Mouse (Mus musculus) granulocyte monocyte progenitor cell, adult 5-6 weeks (primary cell): ENCODE measurements around the gene Llgl2. TPM values are rescaled to one million over a fixed set of nuclear protein-coding genes. Genes with fewer than 3 reads are reported as not detected.
"Not testable (repeated sequence)": the region's sequence is repeated elsewhere in the genome, so short reads cannot be mapped to it uniquely, and the experiment has no call there.

ENCODE experiments used
- ATAC-seq: replicated peaks from 2 replicates; pipeline ENCODE4 v1.8.0; 2016; ENCODE audit warnings: mild to moderate bottlenecking, moderate TSS enrichment, inconsistent platforms; ENCODE audit not compliant: poor library complexity, severe bottlenecking
- total RNA-seq, 2 experiments: library from RNA; stranded (forward) in 1 of 2; stranded (reverse) in 1 of 2; fragments of 200-712, 200-1000 nt in 1 of 2; fragments of >200 nt in 1 of 2; fragmentation: Nextera tagmentation in 1 of 2; gene quantifications; 2 replicates each; pipeline ENCODE4 v1.2.3; 2014 to 2017

Gene Llgl2
- total RNA-seq, 2 experiments from 2014 or later = 2.8 to 11.3 TPM

DNA sequence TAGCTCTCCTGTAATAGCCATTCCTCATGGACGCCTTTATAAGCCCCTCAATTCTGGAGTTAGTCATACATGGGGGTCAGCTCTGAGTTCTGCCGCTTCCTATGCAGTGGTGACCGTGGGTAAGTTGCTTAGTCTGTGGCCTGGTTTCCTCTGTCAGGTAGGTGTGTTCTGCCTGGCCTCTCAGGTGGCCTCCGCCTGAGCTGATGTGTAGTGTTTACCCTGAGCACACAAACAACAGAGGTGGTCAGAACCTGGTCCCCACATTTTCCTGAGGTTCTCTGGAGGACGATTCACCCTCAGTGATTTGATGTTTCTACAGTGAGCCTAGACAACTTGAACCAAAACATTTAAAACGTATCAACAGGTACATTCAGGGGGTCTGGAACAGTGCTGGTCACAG lies 8.2 kb downstream of the Llgl2 start:
- no peak for ATAC-seq

- ATAC-seq = no peak
Observed at GRCm38 (mm10) chr11:115832523-115832922, 8.7 kb downstream of the Llgl2 start.

DNA sequence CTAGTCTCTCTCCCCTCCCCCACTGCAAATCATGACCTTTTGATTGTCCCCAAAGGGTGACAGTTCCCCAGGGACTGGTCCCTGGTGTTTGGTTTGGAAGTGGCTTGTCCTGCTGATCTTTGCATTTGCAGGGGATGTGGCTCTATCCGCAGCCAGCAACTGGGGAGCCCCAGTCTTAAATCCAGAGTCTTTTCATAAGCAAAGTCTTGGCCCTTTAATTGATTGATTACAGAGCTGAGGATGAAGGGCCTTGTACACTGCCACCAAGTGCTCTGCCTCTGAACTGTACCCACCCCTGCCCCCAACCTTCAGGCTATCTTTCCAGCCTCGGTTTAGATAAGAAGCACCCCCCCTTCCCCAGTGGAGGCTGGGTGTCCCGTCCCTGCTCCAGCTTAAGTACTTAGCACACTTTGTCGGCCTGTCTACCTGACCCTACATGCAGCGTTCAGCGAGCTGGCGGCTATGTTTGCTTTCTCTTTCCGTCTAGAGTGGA lies 9.2 kb downstream of the Llgl2 start:
- no peak for ATAC-seq

DNA sequence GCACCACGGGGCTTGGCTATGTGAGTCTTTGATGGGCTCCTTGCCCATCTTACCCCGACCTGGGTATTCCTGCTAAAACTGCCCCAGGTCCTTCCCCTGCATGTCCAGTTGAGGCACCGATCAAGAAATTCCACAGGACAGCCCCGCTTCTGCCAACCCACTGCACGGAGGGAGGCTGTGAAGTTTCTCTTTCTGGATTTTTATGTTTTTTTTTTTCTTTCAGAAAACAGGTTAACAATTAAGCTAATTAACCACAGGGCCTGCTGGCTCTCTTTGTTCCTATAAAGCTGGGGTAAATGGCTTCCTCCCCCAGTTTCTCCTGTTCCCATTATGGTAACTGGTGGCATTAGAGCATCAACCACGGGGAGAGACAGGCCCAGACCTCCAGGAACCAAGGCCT lies 10.2 kb downstream of the Llgl2 start:
- no peak for ATAC-seq

- no peak for ATAC-seq
Observed at GRCm38 (mm10) chr11:115836656-115837395, 13.0 kb downstream of the Llgl2 start.

GRCm38 (mm10) chr11:115837606-115838345 lies 13.9 kb downstream of the Llgl2 start:
- ATAC-seq = no peak

DNA sequence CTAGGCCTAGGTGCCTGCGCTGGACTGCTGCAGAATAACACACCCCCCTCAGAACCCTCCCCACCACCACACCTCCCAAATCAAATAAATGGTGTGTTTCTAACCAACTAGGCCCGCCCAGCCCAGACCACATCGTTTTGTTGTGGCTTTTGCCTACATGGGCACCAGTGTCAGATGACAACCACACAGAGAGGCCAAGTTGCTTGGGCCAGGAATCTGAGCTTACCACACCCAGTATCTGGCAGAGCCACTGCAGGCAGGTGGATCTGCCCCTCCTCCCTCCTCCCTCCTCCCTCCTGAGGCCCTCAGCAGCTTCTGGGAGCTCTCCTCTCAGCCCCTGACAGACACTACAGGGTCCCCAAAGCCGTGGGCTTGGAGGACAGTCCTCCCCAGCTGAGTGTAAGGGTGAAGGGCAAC lies 15.1 kb downstream of the Llgl2 start:
- ATAC-seq = no peak

- ATAC-seq = no peak
Observed at GRCm38 (mm10) chr11:115839732-115840131, 15.9 kb downstream of the Llgl2 start.

DNA sequence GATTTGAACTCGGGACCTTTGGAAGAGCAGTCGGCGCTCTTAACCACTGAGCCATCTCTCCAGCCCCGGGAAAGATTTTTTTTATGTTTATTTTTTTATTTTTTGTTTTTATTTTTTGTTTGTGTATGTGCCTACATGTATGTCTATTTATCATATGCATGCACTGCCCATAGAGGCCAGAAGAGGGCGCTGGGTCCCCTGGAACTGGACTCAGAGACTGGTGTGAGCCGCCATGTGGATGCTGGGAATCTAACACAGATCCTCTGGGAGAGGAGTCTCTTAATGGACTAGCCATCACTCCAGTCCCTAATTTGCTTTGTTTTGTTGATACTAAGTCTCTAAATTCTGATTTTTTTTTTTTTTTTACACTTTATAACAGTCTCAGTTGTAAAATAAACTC lies 17.2 kb downstream of the Llgl2 start:
- no peak for ATAC-seq

DNA sequence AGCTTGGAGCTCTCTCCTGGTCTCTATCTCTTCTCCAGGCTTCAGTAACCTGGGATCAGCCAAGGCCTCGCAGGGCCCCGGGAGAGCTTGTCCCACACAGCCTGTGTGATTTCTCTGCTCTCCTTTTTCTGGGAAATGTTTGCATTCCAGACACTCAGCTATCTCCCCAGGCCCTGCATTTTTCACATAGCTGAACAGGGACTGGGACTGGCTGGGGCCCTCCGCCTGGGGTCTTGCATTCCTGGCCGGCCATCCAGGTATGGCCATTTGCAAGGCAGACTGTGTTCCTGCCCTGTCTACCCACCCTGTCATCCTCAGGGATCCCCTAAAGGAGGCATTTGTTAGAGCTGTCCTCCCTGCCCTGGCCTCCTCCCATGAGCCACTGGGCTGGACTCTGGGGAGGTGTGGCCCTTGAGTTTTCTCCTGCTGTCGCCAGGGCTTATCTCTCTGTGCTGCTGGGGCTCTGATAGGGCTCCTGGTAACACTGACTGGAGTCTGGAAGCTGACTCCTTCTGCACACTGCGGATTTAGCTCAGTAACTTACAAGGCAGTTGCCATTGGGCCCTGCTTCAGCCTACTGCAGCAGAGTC lies 18.2 kb downstream of the Llgl2 start:
- ATAC-seq = no peak

- no peak for ATAC-seq
Observed at GRCm38 (mm10) chr11:115843141-115843890, 19.5 kb downstream of the Llgl2 start.

- ATAC-seq = no peak
Observed at GRCm38 (mm10) chr11:115843891-115844239, 20.0 kb downstream of the Llgl2 start.

DNA sequence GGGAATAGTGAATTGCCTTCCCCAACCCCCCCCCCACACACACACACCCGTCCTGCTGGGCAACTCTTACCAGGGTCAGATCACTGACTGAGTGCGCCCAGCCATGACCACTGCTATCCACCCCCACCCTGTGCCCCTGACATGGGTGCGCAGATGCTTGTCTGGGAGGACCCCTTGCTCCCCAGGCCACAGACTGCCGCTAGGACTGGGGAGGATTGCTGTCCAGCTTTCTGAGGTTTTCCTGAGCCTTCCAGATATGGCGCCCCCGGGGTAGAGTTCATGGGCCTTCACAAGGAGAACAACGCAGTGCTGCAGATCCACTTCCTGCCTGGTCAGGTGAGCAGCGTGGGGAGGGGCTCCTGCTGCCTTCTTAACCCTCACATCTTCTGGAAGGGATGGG lies 20.4 kb downstream of the Llgl2 start:
- ATAC-seq = no peak

GRCm38 (mm10) chr11:115845819-115846218 lies 22.0 kb downstream of the Llgl2 start:
- ATAC-seq = no peak

GRCm38 (mm10) chr11:115854674-115855073 lies 30.8 kb downstream of the Llgl2 start:
- ATAC-seq = no peak

DNA sequence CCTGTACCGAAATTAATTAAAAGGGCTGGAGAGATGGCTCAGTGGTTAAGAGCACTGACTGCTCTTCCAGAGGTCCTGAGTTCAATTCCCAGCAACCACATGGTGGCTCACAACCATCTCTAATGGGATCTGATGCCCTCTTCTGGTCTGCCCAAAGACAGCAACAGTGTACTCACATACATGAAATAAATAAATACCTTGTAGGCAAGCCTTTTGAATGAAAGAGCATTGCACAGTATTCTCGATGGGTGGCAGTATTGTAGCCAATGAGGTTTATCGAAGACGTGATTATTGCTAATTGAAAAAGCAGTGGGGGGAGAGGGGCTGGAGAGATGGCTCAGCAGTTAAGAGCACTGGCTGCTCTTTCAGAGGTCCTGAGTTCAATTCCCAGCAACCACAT lies 33.3 kb downstream of the Llgl2 start:
- not testable (repeated sequence) for ATAC-seq

DNA sequence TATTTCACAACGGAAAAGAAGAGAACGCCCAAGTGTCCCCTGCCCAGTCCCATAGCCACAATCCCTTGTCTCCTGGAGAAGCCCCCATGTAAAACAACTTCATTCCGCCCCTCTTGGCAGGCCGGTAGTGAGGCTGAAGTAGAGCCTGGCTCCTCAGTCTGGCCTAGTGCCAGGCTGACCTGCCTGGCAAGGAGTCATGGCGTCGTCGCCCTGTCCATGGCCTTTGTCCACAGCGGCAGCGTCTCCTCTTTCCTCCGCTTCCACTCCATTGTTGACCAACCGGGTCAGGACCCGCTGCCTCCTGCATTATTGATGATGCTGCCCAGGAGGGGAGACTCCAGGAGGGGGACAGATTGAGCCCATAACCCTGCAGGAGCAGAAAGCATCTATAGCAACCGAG lies 34.1 kb downstream of the Llgl2 start:
- ATAC-seq = no peak

- ATAC-seq = no peak
Observed at GRCm38 (mm10) chr11:115858354-115858753, 34.5 kb downstream of the Llgl2 start, which contains the start of gene Myo15b. TSS of gene Myo15b (plus strand) at chr11:115858406.

DNA sequence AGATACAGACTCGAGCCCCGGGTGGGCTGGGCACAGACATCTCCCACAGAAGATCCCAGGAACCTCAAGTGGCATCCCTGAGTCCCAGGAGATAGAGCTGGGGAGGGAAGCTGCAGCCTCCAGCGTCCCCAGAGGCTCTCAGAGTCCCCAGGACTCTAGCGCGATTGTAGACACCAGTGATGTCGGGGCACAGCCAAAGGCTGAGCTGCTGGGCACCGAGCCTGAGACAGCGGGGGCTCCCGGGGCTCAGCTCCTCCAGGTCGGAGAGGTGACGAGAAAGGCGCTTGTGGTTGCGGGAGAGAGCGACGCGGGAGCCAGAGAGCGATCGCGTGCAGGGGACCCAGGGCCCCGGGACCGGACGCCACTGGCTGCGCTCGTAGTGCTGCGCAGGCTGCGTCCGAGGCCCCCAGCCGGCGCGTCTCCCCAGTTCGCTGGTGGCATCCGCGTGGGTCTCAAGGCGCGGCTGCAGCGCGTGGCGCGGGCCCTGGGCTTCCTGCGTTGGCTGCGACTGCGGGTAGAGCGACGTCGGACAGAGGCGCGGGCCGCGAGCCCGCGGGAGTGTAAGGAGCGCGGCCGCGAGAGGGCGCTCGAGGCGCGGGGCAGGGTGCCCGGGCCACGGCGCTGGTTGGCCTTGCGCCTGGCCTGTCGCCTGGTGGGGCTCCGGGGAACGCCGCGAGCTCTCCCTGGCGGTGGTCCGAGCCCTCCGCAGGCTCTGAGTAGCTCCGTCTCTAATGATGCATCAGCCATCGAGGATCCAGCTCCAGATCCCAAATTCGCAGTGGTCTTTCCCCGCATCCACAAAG lies 35.5 kb downstream of the Llgl2 start:
- ATAC-seq = peak; percentile 89

GRCm38 (mm10) chr11:115863895-115864294 lies 40.0 kb downstream of the Llgl2 start:
- ATAC-seq = no peak
